Mouse (Mus musculus) retina, postnatal 1 day (tissue): ENCODE results near the gene Zscan12.
"Not testable (repeated sequence)": the region's sequence is repeated elsewhere in the genome, so short reads cannot be mapped to it uniquely, and the experiment has no call there.

Experiments used
- DNase-seq: peaks from one replicate; pipeline ENCODE4 v3.0.0-alpha.2; 2012

Gene Zscan12

DNA sequence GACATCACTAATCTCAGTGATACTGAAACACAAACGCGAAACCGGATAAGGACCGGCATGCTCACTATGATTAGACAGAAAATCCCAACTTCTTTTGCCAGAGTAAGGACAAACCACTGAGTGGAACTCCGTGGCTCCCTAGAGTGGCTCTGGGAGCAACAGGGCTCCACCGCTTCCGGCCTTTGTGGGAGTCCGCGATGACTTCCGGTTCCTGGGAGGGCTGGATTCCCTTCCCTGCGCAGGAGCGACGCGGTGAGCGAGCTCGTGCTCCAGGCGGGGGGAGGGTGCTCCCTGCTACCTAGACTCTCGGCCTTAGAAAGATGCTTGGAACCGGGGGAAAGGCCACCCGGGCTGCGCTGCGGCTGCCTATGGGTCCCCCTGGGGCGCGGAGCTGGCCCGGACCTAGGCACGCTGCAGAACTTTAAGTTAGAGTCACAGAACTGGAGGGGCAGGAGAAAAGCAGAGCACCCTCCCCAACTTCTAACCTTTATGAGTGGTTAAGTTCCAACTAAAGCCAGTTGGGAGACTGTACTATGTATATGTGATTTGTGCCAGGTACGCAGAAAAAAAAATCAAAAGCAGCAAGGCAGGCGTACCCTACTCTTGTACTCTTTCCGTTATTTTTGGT, at the start of gene Zscan12:
Gene Zscan12, plus strand, starts transcription at position 200 of the 628 bp plus-strand sequence.
- peak; percentile 97 for DNase-seq

DNA sequence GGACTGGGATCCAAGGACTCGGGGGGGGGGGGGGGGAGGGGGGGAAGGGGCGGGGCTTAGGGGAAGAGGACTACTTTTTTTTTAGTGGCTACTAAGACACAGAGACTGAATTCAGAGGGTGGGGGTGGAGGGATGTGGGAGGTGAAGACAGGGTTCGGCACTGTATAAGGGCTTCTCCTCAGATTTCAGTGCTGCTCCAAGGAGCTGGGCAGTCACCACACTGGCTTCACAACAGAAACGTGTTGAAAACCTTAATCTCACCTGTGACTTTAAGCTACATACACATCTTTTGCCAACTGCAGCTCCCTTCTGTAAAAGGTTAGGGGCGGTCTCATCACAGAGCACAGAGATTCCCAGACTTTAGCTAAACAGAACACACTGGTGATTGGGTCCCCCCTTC, 49.8 kb upstream of the Zscan12 start:
- no peak for DNase-seq

GRCm38 (mm10) chr13:21313903-21314302, 48.7 kb upstream of the Zscan12 start:
- DNase-seq, result no peak

GRCm38 (mm10) chr13:21320262-21320661, 42.4 kb upstream of the Zscan12 start:
- DNase-seq, result no peak

- peak; percentile 25 for DNase-seq
These were observed 40.6 kb upstream of the Zscan12 start for GRCm38 (mm10) chr13:21321890-21322494.

GRCm38 (mm10) chr13:21322509-21323375, 39.9 kb upstream of the Zscan12 start:
- DNase-seq, result peak; percentile 61

DNA sequence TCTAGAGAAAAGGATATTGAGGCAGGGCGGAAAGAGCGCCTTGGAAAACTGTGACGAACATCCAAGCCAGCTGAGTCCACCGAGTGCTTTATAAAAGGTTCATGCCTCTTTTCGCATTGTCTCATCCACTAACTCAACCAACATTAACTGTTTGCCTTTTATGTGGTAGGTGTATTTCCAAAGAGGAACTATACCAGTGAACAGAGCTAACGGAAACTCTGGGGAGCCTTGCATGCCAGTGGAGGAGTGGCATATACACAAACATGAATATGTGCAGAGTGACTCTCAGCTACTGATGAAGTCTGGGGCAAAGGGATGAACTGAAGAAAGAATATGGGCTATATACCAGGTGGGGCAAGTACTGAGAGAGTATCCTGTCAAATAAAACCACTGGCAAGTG, 39.2 kb upstream of the Zscan12 start:
- DNase-seq, result no peak

GRCm38 (mm10) chr13:21326191-21326590, 36.4 kb upstream of the Zscan12 start:
- DNase-seq, result peak; percentile 72

GRCm38 (mm10) chr13:21326657-21327211, 35.9 kb upstream of the Zscan12 start:
- DNase-seq, result peak; percentile 89

GRCm38 (mm10) chr13:21327424-21327823, 35.2 kb upstream of the Zscan12 start:
- peak; percentile 45 for DNase-seq

DNA sequence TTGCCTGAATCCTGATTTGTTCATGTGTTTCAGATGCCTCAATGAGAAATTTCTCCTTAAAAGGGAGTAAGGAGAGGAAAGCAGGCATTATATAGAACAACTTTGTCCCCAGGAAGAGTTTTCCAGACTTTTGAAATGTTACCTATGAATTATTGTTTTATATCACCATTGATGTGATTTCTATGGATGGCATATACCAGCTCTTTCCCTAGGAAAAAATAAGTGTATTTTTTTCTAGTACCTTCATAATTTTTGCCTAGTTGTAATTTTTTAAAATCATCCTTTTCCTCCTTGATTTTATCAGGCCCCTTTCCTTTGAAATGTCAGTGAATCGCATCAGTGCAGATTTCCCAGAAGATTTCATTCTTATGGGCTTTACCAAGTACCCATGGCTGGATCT, 16.0 kb upstream of the Zscan12 start, which contains the start of gene Olfr1367:
Gene Olfr1367, plus strand, starts transcription at position 301 of the 400 bp plus-strand sequence.
- no peak for DNase-seq

DNA sequence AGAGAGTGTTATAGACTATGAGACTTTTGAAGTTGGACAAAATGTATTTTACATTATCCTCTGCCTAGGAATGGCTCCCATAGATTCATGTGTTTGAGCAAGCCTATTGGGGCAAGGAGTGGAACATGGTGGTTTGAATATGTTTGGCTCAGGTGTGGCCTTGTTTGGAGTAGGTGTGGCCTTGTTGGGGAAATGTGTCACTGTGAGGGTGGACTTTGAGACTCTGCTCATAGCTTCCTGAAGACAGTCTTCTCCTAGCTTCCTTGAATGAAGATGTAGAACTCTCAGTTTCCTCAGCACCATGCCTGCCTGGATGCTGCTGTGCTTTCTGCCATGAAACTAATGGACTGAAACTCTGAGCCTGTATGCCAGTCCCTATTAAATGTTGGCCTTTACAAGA, 12.0 kb upstream of the Zscan12 start:
- no peak for DNase-seq

GRCm38 (mm10) chr13:21363719-21364118, 1.1 kb downstream of the Zscan12 start:
- DNase-seq, result peak; percentile 2

GRCm38 (mm10) chr13:21366635-21367034, 4.0 kb downstream of the Zscan12 start:
- DNase-seq, result no peak

DNA sequence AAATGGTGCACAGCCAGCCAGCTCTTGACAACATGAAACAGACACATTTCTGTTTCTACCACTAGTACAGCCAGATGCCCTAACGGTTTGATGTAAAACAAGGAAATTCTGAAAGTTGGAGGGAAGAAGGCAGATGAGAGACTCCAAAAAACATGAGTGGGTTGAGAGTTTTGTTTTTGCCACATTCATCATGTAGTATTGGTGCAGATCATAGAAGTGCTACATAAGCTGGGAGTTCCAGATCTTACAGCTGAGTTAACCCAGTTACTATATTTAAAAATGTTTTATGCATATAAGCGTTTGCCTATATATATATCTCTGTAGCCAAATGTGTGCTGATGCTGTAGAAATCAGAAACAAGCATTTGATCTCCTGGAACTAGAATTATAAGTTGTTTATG, 10.1 kb downstream of the Zscan12 start:
- DNase-seq, result no peak

- no peak for DNase-seq
These were observed 15.2 kb downstream of the Zscan12 start for GRCm38 (mm10) chr13:21377773-21378172.

GRCm38 (mm10) chr13:21395211-21395610, 32.6 kb downstream of the Zscan12 start:
- DNase-seq, result no peak

- DNase-seq, result no peak
These were observed 33.0 kb downstream of the Zscan12 start for GRCm38 (mm10) chr13:21395623-21396022.

- not testable (repeated sequence) for DNase-seq
These were observed 33.4 kb downstream of the Zscan12 start for GRCm38 (mm10) chr13:21396048-21396447.

GRCm38 (mm10) chr13:21397486-21397885, 34.9 kb downstream of the Zscan12 start:
- DNase-seq, result no peak

GRCm38 (mm10) chr13:21401166-21401565, 38.5 kb downstream of the Zscan12 start:
- no peak for DNase-seq

DNA sequence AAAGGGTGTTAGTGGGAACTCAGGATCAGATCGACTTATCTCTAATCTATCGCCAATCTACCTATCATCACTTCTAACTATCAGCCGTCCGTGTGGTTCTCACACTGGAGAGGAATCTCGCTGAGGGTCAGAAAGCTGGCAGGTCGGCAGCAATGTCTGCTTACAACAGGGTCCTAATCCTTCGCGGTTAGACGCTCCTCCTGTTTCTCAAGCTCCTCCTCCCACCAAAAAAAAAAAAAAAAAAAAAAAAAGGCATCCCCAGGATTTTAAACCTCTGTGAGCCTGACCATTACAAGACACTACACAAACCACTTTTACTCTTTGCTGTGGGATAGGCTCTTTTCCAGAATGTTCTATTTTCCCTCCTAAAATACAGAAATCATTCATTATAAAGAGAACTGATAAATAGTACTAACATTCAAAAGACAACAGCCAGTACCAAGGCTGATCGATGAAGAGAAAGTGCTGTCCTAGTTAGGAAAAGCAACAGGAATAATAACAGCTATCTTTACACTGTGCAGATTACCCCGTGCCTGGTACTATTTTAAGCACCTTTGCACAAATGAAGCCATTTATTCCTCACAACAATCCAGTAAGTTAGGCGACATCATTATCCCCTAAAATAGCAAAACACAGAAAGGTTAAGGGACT, 39.1 kb downstream of the Zscan12 start:
- peak; percentile 27 for DNase-seq
